Mouse (Mus musculus) Patski (cell line): ENCODE data around the gene Lmtk2. TPM values are rescaled to one million over a fixed set of nuclear protein-coding genes. Genes with fewer than 3 reads are reported as not detected.

Source experiments
- ATAC-seq: fragments of 100-300 bp; one replicate; pipeline ENCODE4 v1.8.0; 2021
- CTCF ChIA-PET: fragments of 350-600 bp; sonication (Branson Sonifier 250); formaldehyde crosslinking; loops from one replicate; lab custom pipeline; 2022; ENCODE audit warnings: inconsistent platforms; lab: Charles Lee
- POLR2A ChIA-PET: fragments of 350-600 bp; sonication (Branson Sonifier 250); formaldehyde crosslinking; loops from one replicate; lab custom pipeline; 2022; ENCODE audit warnings: antibody characterized with exemption, inconsistent platforms; lab: Charles Lee
- DNase-seq: peaks from one replicate; pipeline ENCODE4 v3.0.0-alpha.2; 2011; ENCODE audit warnings: low read depth, low spot score
- H3K27me3 ChIP-seq: fragments of 371-371 bp; one replicate; pipeline ENCODE4 v1.5.1; 2021
- CTCF ChIP-seq: fragments of 100-300 bp; IDR thresholded peaks from one replicate; pipeline ENCODE4 v1.5.1; 2021
- in situ Hi-C: fragments of 300-500 bp; cut with MboI; formaldehyde crosslinking; loops from 3 replicates; pipeline ENCODE4 v1.11.1; 2018; ENCODE audit warnings: low pct_unique_long_range_greater_than_20kb, mixed read lengths
- polyA plus RNA-seq: library from polyadenylated mRNA; unstranded; gene quantifications from one replicate; pipeline ENCODE4 v1.2.3, GENCODE M21; 2021

The Lmtk2 gene
- polyA plus RNA-seq, 1 experiment from 2014 or later: 19.7 TPM

DNA sequence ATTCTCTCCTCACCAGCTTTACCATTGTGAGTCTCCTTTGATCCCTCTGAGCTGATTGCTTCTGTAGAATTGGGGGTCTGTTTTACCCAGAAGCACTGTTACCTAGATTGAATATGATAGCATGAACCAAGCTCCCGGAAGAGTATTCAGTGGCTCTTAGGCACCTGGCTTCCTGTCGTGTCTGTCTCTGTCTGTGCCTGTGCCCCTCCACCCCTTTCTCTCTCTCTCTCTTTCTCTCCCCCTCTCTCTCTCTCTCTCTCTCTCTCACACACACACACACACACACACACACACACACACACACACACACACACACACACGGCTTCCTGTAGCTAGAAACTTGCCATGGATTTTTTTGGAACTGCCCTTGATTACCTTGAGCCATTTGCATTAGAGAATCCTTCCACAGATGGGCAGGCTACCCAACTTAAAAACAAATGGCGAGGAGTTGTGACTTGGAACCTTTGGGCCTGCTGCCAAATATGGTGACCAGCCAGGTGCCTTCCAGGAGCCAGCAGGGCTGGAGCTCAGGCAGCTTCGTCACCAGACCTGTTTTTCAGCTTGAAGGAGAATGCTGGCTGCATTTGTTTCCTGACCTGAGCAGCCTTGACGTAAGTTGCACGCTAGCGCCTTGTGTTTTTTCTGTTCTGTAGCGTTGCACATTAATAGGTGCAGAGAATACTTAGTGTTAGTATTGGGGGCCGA, 62.7 kb downstream of the Lmtk2 start:
- H3K27me3 ChIP-seq: no peaks in the 10 kb centered on the region
- TF ChIP-seq CTCF: no peak
- DNase-seq (no peak), ATAC-seq (no peak)
- POLR2A ChIA-PET: interaction anchor here (0.8 to 0.9 kb wide), 2 partner anchors 9 to 20 kb away, joined by 3 to 5 read pairs; no protein-coding TSS in a partner anchor
- CTCF ChIA-PET: interaction anchor here (2.0 kb wide), 1 partner anchor 9 kb away, joined by 6 read pairs; no protein-coding TSS in a partner anchor
- in situ Hi-C loops: no loop called here

DNA sequence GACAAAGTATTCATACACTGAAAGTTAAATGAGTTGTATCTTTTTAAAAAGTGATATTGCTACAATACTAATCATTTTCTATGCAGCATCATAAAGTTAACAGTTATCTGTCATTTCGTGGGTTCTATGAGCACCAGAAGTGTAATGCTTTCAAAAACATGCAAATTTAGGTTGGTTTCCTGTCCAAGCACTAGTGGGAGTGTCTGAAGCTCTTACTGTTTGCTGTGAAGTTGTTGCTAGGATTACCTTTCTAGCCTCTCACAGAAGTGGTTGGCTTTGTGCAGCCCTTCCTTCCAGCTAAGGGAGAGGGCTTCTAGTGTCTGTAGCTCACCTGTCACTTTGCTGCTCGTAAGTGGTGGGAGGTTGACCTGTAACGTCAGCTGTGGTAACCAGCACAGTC, 65.5 kb downstream of the Lmtk2 start:
- ATAC-seq: no peak
- in situ Hi-C loops: no loop called here
- ChIA-PET POLR2A (no interaction called here), CTCF (interaction anchor here (1.1 to 3.2 kb wide), 3 partner anchors 10 to 12 kb away, joined by 3 to 18 read pairs (median 4); no protein-coding TSS in a partner anchor)
- no peaks in the 10 kb centered on the region for H3K27me3 ChIP-seq
- no peak for DNase-seq
- TF ChIP-seq CTCF: no peak

DNA sequence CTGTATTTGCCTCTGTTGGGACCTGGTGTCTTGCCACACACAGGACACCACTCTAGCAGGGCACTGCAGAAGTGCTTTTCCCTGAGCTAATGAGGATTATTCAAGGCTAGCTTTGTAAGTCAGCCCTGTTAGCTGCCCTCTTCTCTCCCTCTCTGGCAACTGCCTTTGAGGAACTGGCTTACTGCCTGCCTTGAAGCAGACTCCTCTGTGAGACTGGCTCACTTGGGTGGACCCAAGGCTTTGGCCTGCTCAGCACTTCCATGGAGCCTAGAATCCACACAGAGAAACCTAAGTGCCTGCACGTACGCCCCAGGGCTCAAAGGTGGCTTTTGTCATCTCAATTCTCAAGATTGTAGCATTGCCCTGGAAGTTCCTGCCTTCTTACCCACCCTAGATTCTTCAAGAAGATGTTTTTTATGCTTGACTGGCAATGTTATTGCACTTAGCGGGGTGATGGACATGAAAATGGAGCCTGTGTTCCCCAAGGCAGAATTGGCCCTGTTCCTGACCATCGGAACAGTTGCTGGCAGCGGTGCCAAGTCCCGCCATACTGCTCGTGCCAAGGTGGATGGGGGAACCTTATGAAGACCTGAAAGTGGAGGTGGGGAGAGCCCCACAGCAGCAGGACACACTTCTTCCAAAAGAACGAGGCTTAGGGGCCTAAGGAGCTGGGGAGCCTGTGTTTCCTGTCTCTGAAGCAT, 69.2 kb downstream of the Lmtk2 start:
- DNase-seq: peak; percentile 47
- no peaks in the 10 kb centered on the region for H3K27me3 ChIP-seq
- CTCF ChIA-PET: interaction anchor here (1.2 kb wide), 1 partner anchor 11 kb away, joined by 3 read pairs; no protein-coding TSS in a partner anchor
- POLR2A ChIA-PET: interaction anchor here (0.8 kb wide), 1 partner anchor 23 kb away, joined by 3 read pairs; no protein-coding TSS in a partner anchor
- in situ Hi-C loops: no loop called here
- TF ChIP-seq CTCF: no peak
- no peak for ATAC-seq

DNA sequence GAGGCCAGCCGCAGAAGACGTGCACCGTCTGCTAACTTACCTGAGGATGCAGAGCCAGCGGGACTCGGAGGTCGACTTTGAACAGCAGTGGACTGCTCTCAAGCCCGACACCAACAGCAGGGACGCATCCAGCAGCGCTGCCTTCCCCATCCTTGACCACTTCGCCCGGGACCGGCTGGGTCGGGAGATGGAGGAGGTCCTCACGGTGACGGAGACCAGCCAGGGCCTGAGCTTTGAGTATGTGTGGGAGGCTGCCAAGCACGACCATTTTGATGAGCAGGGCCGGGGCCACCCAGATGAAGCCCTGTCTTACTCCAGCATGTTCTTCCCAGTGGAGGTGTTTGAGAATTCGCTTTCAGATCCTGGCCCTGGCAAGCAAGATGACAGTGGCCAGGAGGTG, 73.4 kb downstream of the Lmtk2 start:
- ATAC-seq: no peak
- no peak for DNase-seq
- no peaks in the 10 kb centered on the region for H3K27me3 ChIP-seq
- in situ Hi-C loops: no loop called here
- no peak for TF ChIP-seq CTCF
- ChIA-PET POLR2A (no interaction called here), CTCF (interaction anchor here (1.1 kb wide), 2 partner anchors 15 to 18 kb away, joined by 3 read pairs; no protein-coding TSS in a partner anchor)

DNA sequence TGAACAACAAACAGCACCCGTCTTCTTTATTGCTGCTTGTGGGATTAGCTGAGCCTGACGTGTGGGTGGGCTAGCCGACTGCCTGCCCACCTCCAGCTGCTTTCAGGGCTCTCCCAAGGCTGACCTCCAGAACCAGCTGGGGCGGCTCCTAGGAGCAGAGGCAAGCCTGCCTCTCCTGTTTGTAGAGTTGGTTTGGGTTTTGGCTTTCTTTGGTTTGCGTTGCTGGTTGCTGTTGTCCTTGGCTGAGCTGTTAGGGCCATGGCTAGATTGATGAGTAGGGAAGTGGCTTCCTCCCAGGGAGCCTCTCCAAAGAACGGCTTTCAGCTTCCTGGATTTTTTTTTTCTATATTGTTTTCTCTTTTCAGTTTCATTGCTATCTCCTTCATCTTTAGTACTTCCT, 78.0 kb downstream of the Lmtk2 start:
- ATAC-seq (no peak), DNase-seq (no peak)
- in situ Hi-C loops: no loop called here
- no peaks in the 10 kb centered on the region for H3K27me3 ChIP-seq
- TF ChIP-seq CTCF: no peak
- POLR2A ChIA-PET: interaction anchor here (0.6 kb wide), 1 partner anchor 67 kb away, joined by 4 read pairs; no protein-coding TSS in a partner anchor
- CTCF ChIA-PET: interaction anchor here (1.6 kb wide), 1 partner anchor 12 kb away, joined by 4 read pairs; no protein-coding TSS in a partner anchor

DNA sequence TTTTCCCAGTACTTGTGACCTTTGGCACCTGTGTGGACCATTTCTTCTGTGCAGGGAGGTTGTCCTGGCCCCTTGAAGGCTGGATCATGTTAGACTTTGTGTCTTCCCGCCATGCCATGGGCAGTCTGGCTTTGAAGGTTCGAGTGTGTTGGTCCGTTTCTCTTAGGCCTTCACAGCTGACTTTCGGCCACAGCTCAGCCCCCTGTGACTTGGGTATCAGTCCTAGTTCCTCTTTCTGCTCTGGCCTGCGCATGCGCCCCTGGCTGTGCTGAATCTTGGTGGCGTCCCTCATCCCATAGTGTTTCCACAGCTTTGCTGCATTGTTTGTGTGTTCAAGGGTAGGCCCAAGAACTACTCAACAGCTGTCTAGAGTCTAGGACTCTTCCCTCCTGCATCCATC, 81.0 kb downstream of the Lmtk2 start:
- no peak for TF ChIP-seq CTCF
- ATAC-seq: no peak
- no peak for DNase-seq
- CTCF ChIA-PET: interaction anchor here (1.5 to 2.2 kb wide), 2 partner anchors 13 to 27 kb away, joined by 3 to 8 read pairs; no protein-coding TSS in a partner anchor
- POLR2A ChIA-PET: no interaction called here
- in situ Hi-C loops: no loop called here
- no peaks in the 10 kb centered on the region for H3K27me3 ChIP-seq

DNA sequence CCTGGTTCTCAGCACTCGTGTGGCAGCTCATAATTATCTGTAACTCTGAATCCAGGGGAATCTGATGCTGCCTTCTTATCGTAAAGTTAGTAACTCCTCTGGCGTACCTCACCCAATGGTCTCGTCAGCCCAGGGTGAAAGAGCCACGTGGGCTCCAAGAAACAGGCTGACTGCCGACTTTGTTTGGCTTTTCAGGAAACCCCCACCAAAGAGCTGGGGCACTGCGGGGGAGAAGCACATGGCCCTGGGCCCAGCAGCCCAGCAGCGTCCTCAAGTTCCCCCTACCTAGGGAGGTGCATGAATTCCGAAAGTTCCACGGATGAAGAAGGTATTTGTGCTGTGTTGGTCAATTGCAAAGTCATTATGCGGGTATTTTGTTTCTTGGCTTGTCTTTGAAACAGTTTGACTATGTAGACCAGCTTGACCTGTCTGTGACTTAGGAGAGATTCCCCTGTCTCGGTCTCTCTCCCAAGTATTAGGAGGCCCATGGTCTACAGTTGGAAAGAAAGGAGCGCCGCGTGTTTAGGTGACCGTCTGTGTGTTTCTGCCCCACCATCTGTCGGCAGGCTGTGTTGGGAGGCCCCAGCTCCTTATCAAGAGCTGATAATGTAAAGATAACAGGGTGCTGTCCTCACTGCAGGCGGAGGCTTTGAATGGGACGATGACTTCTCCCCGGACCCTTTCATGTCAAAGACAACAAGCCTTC, 82.5 kb downstream of the Lmtk2 start:
- ChIA-PET CTCF (interaction anchor here (0.7 to 1.0 kb wide), 3 partner anchors 9 to 142 kb away, joined by 3 read pairs; no protein-coding TSS in a partner anchor), POLR2A (interaction anchor here (0.5 kb wide), 1 partner anchor 19 kb away, joined by 5 read pairs; no protein-coding TSS in a partner anchor)
- DNase-seq (no peak), ATAC-seq (no peak)
- H3K27me3 ChIP-seq: no peaks in the 10 kb centered on the region
- no peak for TF ChIP-seq CTCF
- in situ Hi-C loops: no loop called here

DNA sequence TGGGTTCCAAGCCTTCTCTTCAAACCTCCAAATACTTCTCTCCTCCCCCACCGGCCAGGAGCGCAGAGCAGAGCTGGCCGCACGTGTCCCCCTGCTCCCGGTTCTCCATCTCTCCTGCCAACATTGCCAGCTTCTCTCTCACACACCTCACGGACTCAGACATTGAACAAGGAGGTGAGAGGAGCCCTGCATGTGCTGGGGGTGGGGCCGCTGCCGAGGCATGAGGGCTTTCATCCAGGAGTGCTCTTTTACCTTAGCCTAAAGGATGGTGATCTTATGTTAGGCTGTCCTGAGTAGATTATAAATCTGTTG, 83.0 kb downstream of the Lmtk2 start:
- no peak for TF ChIP-seq CTCF
- ChIA-PET POLR2A (no interaction called here), CTCF (interaction anchor here (0.7 to 1.0 kb wide), 3 partner anchors 8 to 142 kb away, joined by 3 read pairs; no protein-coding TSS in a partner anchor)
- ATAC-seq (no peak), DNase-seq (no peak)
- in situ Hi-C loops: no loop called here
- no peaks in the 10 kb centered on the region for H3K27me3 ChIP-seq

DNA sequence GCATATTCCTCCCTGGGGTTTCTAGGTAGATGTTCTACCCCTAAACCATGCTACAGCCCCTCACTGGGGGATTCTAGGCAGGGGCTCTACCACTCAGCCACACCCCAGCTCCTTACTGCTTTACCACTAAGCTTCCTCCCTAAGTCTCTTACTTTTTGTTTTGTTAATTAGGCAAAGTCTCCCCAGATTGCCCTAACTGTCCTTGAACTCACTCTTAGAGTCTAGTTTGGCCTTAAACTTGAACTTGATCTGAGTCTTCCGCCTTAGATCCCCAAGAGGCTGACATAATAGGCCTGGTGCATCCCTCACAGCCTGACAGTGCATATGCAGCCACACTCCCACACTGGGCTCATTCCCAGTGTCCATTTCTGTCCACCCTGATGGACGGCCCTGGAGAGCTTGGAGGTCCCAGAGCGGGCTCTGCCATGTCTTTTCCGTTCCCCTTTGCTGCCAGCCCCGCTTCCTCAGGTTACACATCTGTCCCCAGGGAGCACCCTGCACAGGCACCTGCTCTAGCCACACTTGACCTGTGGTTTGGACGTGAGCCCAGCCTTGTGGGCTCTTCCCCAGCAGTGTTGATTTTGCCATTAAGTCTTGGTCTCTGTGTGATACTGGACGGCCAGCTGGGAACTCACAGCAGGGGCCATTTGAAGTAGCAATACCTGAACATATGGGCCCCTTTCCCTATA, 83.6 kb downstream of the Lmtk2 start:
- no peak for TF ChIP-seq CTCF
- CTCF ChIA-PET: no interaction called here

More for the DNA sequence above, 83.6 kb downstream of the Lmtk2 start:
- POLR2A ChIA-PET: no interaction called here
- ATAC-seq (peak; percentile 55), DNase-seq (peak; percentile 58)
- in situ Hi-C loops: no loop called here
- no peaks in the 10 kb centered on the region for H3K27me3 ChIP-seq
